Comparison of ENCODE assay signal across 9 mouse cellular contexts in the genomic region with DNA sequence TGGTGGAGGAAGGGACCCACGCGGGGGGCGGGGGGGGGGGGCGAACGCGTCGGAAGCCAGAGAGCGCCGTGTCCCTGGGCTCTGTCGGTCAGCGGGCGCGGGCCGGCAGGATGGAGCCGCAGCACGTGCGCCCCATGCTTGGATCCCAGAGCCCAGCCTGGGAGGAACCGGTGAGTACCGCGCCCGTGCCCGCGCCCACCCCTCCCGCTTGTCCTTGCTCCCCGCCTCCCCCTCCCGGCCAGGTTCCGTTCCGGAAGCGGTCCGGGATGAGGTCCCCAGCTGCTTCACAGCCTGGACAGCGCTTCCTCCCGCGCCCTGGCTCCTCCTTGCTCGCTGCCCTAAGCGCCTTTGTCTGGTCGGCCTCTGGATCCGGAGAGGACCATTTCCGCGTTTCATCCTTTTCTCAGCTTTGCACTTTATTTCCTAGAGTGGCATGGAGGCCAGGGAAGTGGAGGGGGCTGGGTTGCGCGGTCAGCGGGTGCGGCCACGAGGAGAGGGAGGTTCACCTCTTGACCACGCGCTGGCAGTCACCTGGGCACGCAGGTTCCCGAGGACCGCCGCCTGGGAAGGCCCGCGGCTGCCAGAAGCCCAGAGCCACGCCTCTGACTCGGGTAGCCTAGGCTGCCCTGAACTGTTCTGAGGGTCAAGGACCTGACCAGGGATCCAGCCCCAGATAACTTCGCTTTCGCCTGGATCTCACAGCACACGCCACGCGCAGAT. TPM values are rescaled to one million over a fixed set of nuclear protein-coding genes. Genes with fewer than 3 reads are reported as not detected.
DNase-seq lines count a peak whose midpoint lies in the region; ATAC-seq and TF ChIP-seq lines count a peak whose summit lies in the region.
"Not testable (repeated sequence)": the region's sequence is repeated elsewhere in the genome, so short reads cannot be mapped to it uniquely, and the experiment has no call there.
"Had no signal": no experiment of that assay in that cellular context is flagged by ENCODE, and none has a peak within 500 bp of the region (broad histone marks: within the 10 kb centered on the region; RNA-seq: fewer than 3 reads in every experiment).

A gene (plus strand): TSS at position 86 of the 720 bp plus-strand sequence.

- H3K9me3 ChIP-seq in ES-E14 (ENCODE audit: control insufficient read depth, insufficient read depth, low read depth, low read length); kidney, embryonic 14.5 days (ENCODE audit: control insufficient read depth, low read length); limb, embryonic 14.5 days (ENCODE audit: control insufficient read depth, low read length); midbrain, embryonic 14.5 days (ENCODE audit: control insufficient read depth, low read length): not testable (repeated sequence)

- in situ Hi-C loops in ES-E14 (cut with MboI; ENCODE audit: low sequenced_read_pairs in 2 of 2, unreplicated experiment in 2 of 2): not testable (repeated sequence)

- not testable (repeated sequence) for H3K36me3 ChIP-seq in ES-E14 (ENCODE audit: control insufficient read depth, insufficient read depth, low read length, poor library complexity, severe bottlenecking); kidney, embryonic 14.5 days (ENCODE audit: control insufficient read depth, insufficient read depth, low read length); limb, embryonic 14.5 days (ENCODE audit: control insufficient read depth, insufficient read depth, low read length); midbrain, embryonic 14.5 days (ENCODE audit: control insufficient read depth, insufficient read depth, low read length)

- WGBS in kidney, embryonic 14.5 days: 10% methylated on average over 29 of the region's 59 CpGs
- 18% methylated on average over 42 of the region's 59 CpGs for WGBS in limb, embryonic 14.5 days
- 13% methylated on average over 40 of the region's 59 CpGs for WGBS in midbrain, embryonic 14.5 days

- not testable (repeated sequence) for TF ChIP-seq CTCF in gastrocnemius, adult 2 months (IDR thresholded peaks at IDR 0.05)

- H3K27me3 ChIP-seq in kidney, embryonic 14.5 days (ENCODE audit: control insufficient read depth, insufficient read depth, low read length); limb, embryonic 14.5 days (ENCODE audit: control insufficient read depth, insufficient read depth, low read length); midbrain, embryonic 14.5 days (ENCODE audit: control insufficient read depth, insufficient read depth, low read length): not testable (repeated sequence)

- peak within 1 kb of the TSS; percentile 50 to 52; a peak in 3 of 4 replicates for H3K4me3 ChIP-seq in ES-E14 (ENCODE audit: insufficient read depth in 1 of 2, low read depth in 1 of 2, low read length in 2 of 2, poor library complexity in 1 of 2, severe bottlenecking in 1 of 2)
- H3K4me3 ChIP-seq in gastrocnemius, adult 2 months: peak within 1 kb of the TSS; percentile 49
- peak within 1 kb of the TSS; percentile 19 for H3K4me3 ChIP-seq in kidney, embryonic 14.5 days (ENCODE audit: low read length)
- peak within 1 kb of the TSS; percentile 22 for H3K4me3 ChIP-seq in limb, embryonic 14.5 days (replicated peaks; ENCODE audit: low read length)
- H3K4me3 ChIP-seq in midbrain, embryonic 14.5 days (replicated peaks; ENCODE audit: low read depth, low read length): peak within 1 kb of the TSS; percentile 34

- TF ChIP-seq POLR2A in limb, embryonic 14.5 days (IDR thresholded peaks at IDR 0.05; ENCODE audit: borderline replicate concordance, extremely low read depth, insufficient read depth, insufficient read length): not testable (repeated sequence)

- H3K4me1 ChIP-seq in ES-E14 (ENCODE audit: control insufficient read depth in 2 of 2, insufficient read depth in 2 of 2, low read length in 2 of 2, poor library complexity in 1 of 2); kidney, embryonic 14.5 days (ENCODE audit: control insufficient read depth, insufficient read depth, low read length); limb, embryonic 14.5 days (ENCODE audit: control insufficient read depth, insufficient read depth, low read length); midbrain, embryonic 14.5 days (ENCODE audit: control insufficient read depth, insufficient read depth, low read length): not testable (repeated sequence)

- intact Hi-C loops in gastrocnemius, adult 2 months (cut with DNase I); heart, postnatal 10 days (cut with DNase I): not testable (repeated sequence)

- peak within 1 kb of the TSS; percentile 41 for H3K4me2 ChIP-seq in kidney, embryonic 14.5 days (replicated peaks; ENCODE audit: low read depth, low read length)
- H3K4me2 ChIP-seq in limb, embryonic 14.5 days (replicated peaks; ENCODE audit: low read depth, low read length, severe bottlenecking): peak within 1 kb of the TSS; percentile 44
- H3K4me2 ChIP-seq in midbrain, embryonic 14.5 days (ENCODE audit: low read length): peak within 1 kb of the TSS; percentile 54

- not testable (repeated sequence) for H3K27ac ChIP-seq in ES-E14 (ENCODE audit: insufficient read depth, low read depth, low read length, poor library complexity, severe bottlenecking); gastrocnemius, adult 2 months; kidney, embryonic 14.5 days (ENCODE audit: low read depth, low read length); limb, embryonic 14.5 days (replicated peaks; ENCODE audit: low read depth, low read length); midbrain, embryonic 14.5 days (replicated peaks; ENCODE audit: low read depth, low read length)

- H3K9ac ChIP-seq in ES-E14 (ENCODE audit: insufficient read depth, low read depth, low read length, poor library complexity, severe bottlenecking): 0 out of 2 replicates have a peak within 1 kb of the TSS, but pooled peaks have one; percentile 43
- H3K9ac ChIP-seq in kidney, embryonic 14.5 days (ENCODE audit: low read depth, low read length); limb, embryonic 14.5 days (ENCODE audit: low read depth, low read length, severe bottlenecking): not testable (repeated sequence)
- H3K9ac ChIP-seq in midbrain, embryonic 14.5 days (replicated peaks; ENCODE audit: low read length): peak within 1 kb of the TSS; percentile 51

- DNase-seq in ES-E14 (ENCODE audit: low read depth, low spot score): not testable (repeated sequence)
- peak; percentile 1 for DNase-seq in embryo, embryonic 10.5 days (ENCODE audit: low spot score)
- DNase-seq in gastrocnemius, adult 2 months: peak; percentile 31
- DNase-seq in heart, postnatal 10 days: peak; percentile 6 to 7
- DNase-seq in limb, embryonic 14.5 days (ENCODE audit: low spot score): peak; percentile 1
- peak; percentile 0 for DNase-seq in midbrain, embryonic 14.5 days
- DNase-seq in right cerebral cortex, postnatal 4 days: peak; percentile 26

- ATAC-seq in kidney, embryonic 14.5 days (ENCODE audit: low FRiP score, low TSS enrichment); limb, embryonic 14.5 days (ENCODE audit: low FRiP score, low read depth); midbrain, embryonic 14.5 days (ENCODE audit: low FRiP score, low TSS enrichment): not testable (repeated sequence)

RNA-seq across cellular contexts. Expression of the gene that starts here (rescaled TPM):
- 10.1 and 12.4 TPM in 2 replicates for total RNA-seq in ES-E14 (2012; rRNA removed)
- total RNA-seq in gastrocnemius, adult 2 months (2021): not detected
- under 1 TPM in 1 of 2 experiments, not detected in 1; 0.30 TPM for total RNA-seq in heart, postnatal 10 days (2021)
- 0.57 TPM in 1 of 2 replicates, not detected in the other for polyA plus RNA-seq in kidney, embryonic 14.5 days (2014; fragmentation: Nextera tagmentation; extraction: Ambion mirVana)
- polyA plus RNA-seq in limb, embryonic 14.5 days (2012; rRNA removed): 0.20 and 0.48 TPM in 2 replicates
- 0.17 and 0.35 TPM in 2 replicates for polyA plus RNA-seq in limb, embryonic 14.5 days (2014; fragmentation: Nextera tagmentation; extraction: Ambion mirVana)
- polyA plus RNA-seq in midbrain, embryonic 14.5 days (2014; fragmentation: Nextera tagmentation; extraction: Ambion mirVana): 9.2 and 11.9 TPM in 2 replicates
- polyA plus RNA-seq: large intestine, adult 2 months had no signal

Comparison
In these comparisons a context has a peak if more than half of its experiments do, and no peak if none do; other contexts are left out.
1. Peak in DNase-seq and H3K4me3 ChIP-seq in gastrocnemius, adult 2 months; RNA of the gene not detected or under 1 TPM.
2. Peak in DNase-seq in heart, postnatal 10 days; RNA of the gene not detected or under 1 TPM.
3. Peak in DNase-seq, H3K4me3 ChIP-seq and H3K4me2 ChIP-seq in limb, embryonic 14.5 days; RNA of the gene not detected or under 1 TPM.